Mouse (Mus musculus): ENCODE measurements at regions not wholly inside any gene's neighbourhood (a gene's known extent, or its start where the extent isn't known, plus 50 kb on each side); places are given as distances from the start of the nearest gene placed in this dataset.

DNA sequence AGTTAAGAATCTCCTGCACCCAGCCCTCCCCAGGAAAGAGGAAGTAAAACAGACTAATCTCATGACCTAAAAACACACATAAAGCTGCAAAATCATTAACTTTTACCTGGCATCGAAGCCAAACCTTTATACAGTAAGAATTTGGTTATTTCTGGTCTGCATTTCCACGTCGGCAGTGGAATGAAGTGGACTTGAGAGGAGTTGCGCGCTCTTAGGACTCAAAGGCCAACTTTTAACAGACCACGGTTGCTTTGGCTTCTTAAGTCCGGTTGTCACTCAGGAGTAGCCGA lies 159.2 kb upstream of the Nrip1 start:
- Histone ChIP-seq H3K4me1 (ENCODE audit: insufficient read depth) (peaks cover 11% of the 10 kb centered on the region; the same call in 1 of the 2 replicates), H3K4me2 (peak overlapping the region; percentile 28; the same call in 1 of the 2 replicates), H3K36me3 (ENCODE audit: insufficient read depth) (no peaks in the 10 kb centered on the region), H3K27me3 (ENCODE audit: insufficient read depth, low read length) (no peaks in the 10 kb centered on the region), H3K4me3 (ENCODE audit: low read depth, low read length) (no peak overlapping the region), H3K27ac (ENCODE audit: low read depth) (peak overlapping the region; percentile 48; the same call in 1 of the 2 replicates), H3K9me3 (ENCODE audit: low read depth, low read length) (no peaks in the 10 kb centered on the region), H3K9ac (no peak overlapping the region)
- no peak for TF ChIP-seq CTCF (IDR thresholded peaks at IDR 0.05; ENCODE audit: low read depth)
- ATAC-seq (ENCODE audit: insufficient read depth) = no peak
- 40% methylated on average over 8 of the region's 8 CpGs for WGBS
- DNase-seq = peak; percentile 43

- ATAC-seq (ENCODE audit: insufficient read depth) = peak; percentile 89
These were observed 158.7 kb upstream of the Nrip1 start for GRCm38 (mm10) chr16:76532142-76532927.

DNA sequence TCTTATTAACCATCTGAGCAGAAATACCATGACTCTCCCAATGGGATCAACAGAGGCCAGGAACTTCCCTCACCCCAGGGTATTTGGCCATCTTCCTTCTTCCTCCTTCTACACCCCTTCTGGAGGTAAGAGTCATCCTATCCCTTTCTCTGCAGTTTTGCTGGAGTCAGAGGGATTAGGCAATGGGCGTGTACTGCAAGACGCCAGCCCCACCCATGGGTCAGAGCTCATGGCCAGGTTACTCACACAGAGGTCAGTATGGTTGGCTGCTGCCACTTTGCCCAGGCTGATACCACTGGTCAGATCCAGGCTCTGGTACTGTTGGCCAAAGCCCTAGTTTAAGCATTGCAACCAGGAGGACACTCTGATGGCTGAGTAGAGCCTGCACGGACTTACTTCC lies 157.3 kb upstream of the Nrip1 start:
- no peak for TF ChIP-seq CTCF (IDR thresholded peaks at IDR 0.05; ENCODE audit: low read depth)
- Histone ChIP-seq H3K4me2 (no peak overlapping the region), H3K9ac (no peak overlapping the region), H3K36me3 (ENCODE audit: insufficient read depth) (no peaks in the 10 kb centered on the region), H3K4me1 (ENCODE audit: insufficient read depth) (peaks cover 11% of the 10 kb centered on the region; the same call in 1 of the 2 replicates), H3K27ac (ENCODE audit: low read depth) (no peak overlapping the region), H3K4me3 (ENCODE audit: low read depth, low read length) (no peak overlapping the region), H3K27me3 (ENCODE audit: insufficient read depth, low read length) (no peaks in the 10 kb centered on the region), H3K9me3 (ENCODE audit: low read depth, low read length) (no peaks in the 10 kb centered on the region)
- ATAC-seq (ENCODE audit: insufficient read depth) (no peak), DNase-seq (no peak)
- 97% methylated on average over 3 of the region's 3 CpGs for WGBS

More at GRCm38 (mm10) chr16:76532142-76532927, 158.7 kb upstream of the Nrip1 start:
- Histone ChIP-seq H3K9me3 (ENCODE audit: low read depth, low read length) (no peaks in the 10 kb centered on the region), H3K9ac (no peak overlapping the region), H3K27me3 (ENCODE audit: insufficient read depth, low read length) (no peaks in the 10 kb centered on the region), H3K4me1 (ENCODE audit: insufficient read depth) (peaks cover 11% of the 10 kb centered on the region; the same call in 1 of the 2 replicates), H3K4me3 (ENCODE audit: low read depth, low read length) (no peak overlapping the region), H3K36me3 (ENCODE audit: insufficient read depth) (no peaks in the 10 kb centered on the region), H3K4me2 (peak overlapping the region; percentile 28; the same call in 1 of the 2 replicates), H3K27ac (ENCODE audit: low read depth) (peak overlapping the region; percentile 48)
- WGBS = 26% methylated on average over 19 of the region's 19 CpGs
- DNase-seq = peak; percentile 79
- TF ChIP-seq CTCF (IDR thresholded peaks at IDR 0.05; ENCODE audit: low read depth) = no peak

DNA sequence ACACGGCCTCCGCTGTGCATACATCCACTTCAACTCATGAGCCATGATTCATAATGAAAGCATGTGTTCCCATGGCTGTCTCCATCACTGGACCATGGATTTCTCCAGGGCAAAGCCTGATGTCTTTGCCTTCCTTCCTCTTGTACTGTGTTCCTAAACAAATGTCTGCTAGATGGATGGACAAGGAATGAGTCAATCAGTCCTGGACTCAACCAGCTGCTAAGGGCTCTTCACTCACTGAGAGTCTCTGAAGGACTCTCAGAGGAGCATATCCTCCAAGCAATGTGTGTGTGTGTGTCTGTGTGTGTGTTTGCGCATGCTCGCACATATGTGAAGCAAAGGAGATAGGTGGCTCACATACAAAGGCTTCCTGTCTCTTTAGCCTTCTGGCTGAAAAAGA lies 156.0 kb upstream of the Nrip1 start:
- ATAC-seq (ENCODE audit: insufficient read depth) (no peak), DNase-seq (peak; percentile 4)
- no peak for TF ChIP-seq CTCF (IDR thresholded peaks at IDR 0.05; ENCODE audit: low read depth)
- Histone ChIP-seq H3K27ac (ENCODE audit: low read depth) (no peak overlapping the region), H3K4me3 (ENCODE audit: low read depth, low read length) (no peak overlapping the region), H3K4me2 (no peak overlapping the region), H3K9ac (no peak overlapping the region), H3K4me1 (ENCODE audit: insufficient read depth) (peaks cover 11% of the 10 kb centered on the region; the same call in 1 of the 2 replicates), H3K27me3 (ENCODE audit: insufficient read depth, low read length) (no peaks in the 10 kb centered on the region), H3K9me3 (ENCODE audit: low read depth, low read length) (no peaks in the 10 kb centered on the region), H3K36me3 (ENCODE audit: insufficient read depth) (no peaks in the 10 kb centered on the region)
- 84% methylated on average over 4 of the region's 4 CpGs for WGBS

DNA sequence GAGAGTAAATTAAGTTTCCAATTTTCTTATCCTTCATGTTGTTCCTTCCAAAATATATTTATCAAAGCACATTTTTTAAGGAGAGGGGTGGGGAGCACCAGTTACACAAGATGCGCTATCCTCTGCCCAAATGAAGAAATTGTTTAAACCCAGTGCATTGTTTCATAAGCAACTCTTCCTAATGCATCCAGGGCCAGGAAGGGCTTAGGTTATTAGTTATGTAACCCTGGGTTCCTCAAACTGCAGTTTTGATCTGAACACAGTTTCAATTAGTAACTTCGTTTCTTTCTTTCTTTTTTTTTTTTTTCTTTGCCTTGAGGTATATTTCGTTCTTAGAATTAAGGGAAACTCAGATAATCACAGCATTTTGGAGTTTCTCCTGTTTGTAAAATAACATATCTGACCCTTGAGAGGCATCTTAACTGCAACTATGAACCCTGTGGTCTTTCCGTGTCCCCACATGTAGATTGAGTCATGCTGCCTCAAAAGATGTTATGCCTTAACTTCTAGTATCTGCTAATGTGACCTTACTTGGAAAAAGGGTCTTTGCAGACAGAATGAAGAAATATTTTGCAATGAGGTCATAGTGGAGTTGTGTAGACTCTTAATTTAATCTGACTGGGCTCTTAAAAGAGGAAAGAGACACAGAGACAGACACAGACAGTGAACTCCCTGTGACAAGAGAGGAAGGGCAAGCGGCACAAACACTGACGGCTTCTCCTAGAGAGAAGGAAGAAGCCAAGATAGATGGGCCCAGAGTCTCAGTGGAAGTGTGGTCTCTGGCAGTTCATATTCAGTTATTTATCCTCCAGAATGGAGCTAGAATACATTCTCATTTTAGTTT lies 153.7 kb upstream of the Nrip1 start:
- Histone ChIP-seq H3K36me3 (ENCODE audit: insufficient read depth) (no peaks in the 10 kb centered on the region), H3K4me2 (no peak overlapping the region), H3K9ac (no peak overlapping the region), H3K27ac (ENCODE audit: low read depth) (no peak overlapping the region), H3K27me3 (ENCODE audit: insufficient read depth, low read length) (no peaks in the 10 kb centered on the region), H3K9me3 (ENCODE audit: low read depth, low read length) (no peaks in the 10 kb centered on the region), H3K4me3 (ENCODE audit: low read depth, low read length) (no peak overlapping the region), H3K4me1 (ENCODE audit: insufficient read depth) (peaks cover 7% of the 10 kb centered on the region; the same call in 1 of the 2 replicates)
- ATAC-seq (ENCODE audit: insufficient read depth) (no peak), DNase-seq (no peak)
- WGBS = 83% methylated on average over 6 of the region's 6 CpGs
- TF ChIP-seq CTCF (IDR thresholded peaks at IDR 0.05; ENCODE audit: low read depth) = no peak

DNA sequence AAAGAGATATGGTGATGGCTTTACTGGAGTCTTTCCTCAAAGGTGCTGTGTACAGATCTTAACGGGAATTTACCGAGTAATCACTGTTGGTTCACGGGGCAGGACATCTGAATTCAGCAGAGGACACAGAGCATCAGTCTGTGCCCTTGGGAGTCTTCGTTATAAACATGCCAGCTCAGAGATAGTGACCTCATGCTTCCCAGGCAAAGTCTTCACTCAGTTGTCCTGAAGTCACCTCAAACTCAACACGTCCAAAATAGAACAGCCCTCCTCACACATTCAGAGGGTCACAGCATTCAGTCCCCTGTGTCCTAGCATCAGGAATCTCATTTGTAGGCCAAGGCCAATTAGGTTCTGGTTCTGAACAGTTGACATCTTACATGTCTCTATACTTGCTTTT lies 151.9 kb upstream of the Nrip1 start:
- no peak overlapping the region for H3K9ac ChIP-seq
- DNase-seq = no peak
- H3K4me1 ChIP-seq (ENCODE audit: insufficient read depth) = no peaks in the 10 kb centered on the region
- no peak overlapping the region for H3K4me3 ChIP-seq (ENCODE audit: low read depth, low read length)
- H3K9me3 ChIP-seq (ENCODE audit: low read depth, low read length) = no peaks in the 10 kb centered on the region
- no peak for ATAC-seq (ENCODE audit: insufficient read depth)
- no peak overlapping the region for H3K27ac ChIP-seq (ENCODE audit: low read depth)
- no peaks in the 10 kb centered on the region for H3K36me3 ChIP-seq (ENCODE audit: insufficient read depth)
- WGBS = 67% methylated on average over 5 of the region's 5 CpGs
- no peaks in the 10 kb centered on the region for H3K27me3 ChIP-seq (ENCODE audit: insufficient read depth, low read length)
- TF ChIP-seq CTCF (IDR thresholded peaks at IDR 0.05; ENCODE audit: low read depth) = no peak
- H3K4me2 ChIP-seq = no peak overlapping the region

DNA sequence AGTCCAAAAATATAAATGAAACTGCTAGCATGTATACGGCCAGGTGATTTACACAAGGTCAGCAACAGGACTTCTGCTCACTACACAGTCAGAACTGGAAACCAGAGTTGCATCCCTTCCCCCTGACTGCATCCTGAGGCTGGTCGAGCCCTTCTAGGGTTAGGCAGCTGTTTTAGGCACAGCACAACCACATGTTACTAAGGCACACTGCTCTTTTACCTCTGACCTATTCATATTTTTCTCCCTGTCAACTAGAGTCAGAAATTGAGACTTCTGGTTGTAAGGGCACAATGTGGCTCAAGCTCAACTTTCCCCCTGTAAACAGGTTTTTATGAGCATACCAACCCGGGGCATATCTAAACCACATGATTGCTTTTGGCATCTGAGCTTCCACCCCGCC lies 151.3 kb upstream of the Nrip1 start:
- 63% methylated on average over 4 of the region's 4 CpGs for WGBS
- no peaks in the 10 kb centered on the region for H3K4me1 ChIP-seq (ENCODE audit: insufficient read depth)
- TF ChIP-seq CTCF (IDR thresholded peaks at IDR 0.05; ENCODE audit: low read depth) = no peak
- H3K9ac ChIP-seq = no peak overlapping the region
- H3K9me3 ChIP-seq (ENCODE audit: low read depth, low read length) = no peaks in the 10 kb centered on the region
- ATAC-seq (ENCODE audit: insufficient read depth) = no peak
- no peaks in the 10 kb centered on the region for H3K27me3 ChIP-seq (ENCODE audit: insufficient read depth, low read length)
- no peak for DNase-seq
- no peak overlapping the region for H3K4me3 ChIP-seq (ENCODE audit: low read depth, low read length)
- no peaks in the 10 kb centered on the region for H3K36me3 ChIP-seq (ENCODE audit: insufficient read depth)
- no peak overlapping the region for H3K4me2 ChIP-seq
- H3K27ac ChIP-seq (ENCODE audit: low read depth) = no peak overlapping the region

All from lung, embryonic 14.5 days (tissue).